Mouse (Mus musculus) heart, postnatal 0 days (tissue): ENCODE results near the gene Nek7. TPM values are rescaled to one million over a fixed set of nuclear protein-coding genes. Genes with fewer than 3 reads are reported as not detected.

Experiments used
- ATAC-seq: fragments of 200-750 bp; cut with Nextera tagmentation; 2 replicates; pipeline ENCODE4 v1.8.0; 2017; ENCODE audit warnings: low read depth, moderate number of reproducible peaks, moderate library complexity; ENCODE audit not compliant: insufficient read depth
- DNase-seq: peaks from one replicate; pipeline ENCODE4 v3.0.0-alpha.2; 2016; ENCODE audit warnings: low spot score
- H3K27ac ChIP-seq: fragments of 300-500 bp; sonication (generic); 2 replicates; pipeline ENCODE4 v1.5.1; 2014; ENCODE audit warnings: low read depth, mild to moderate bottlenecking
- H3K27me3 ChIP-seq: fragments of 300-500 bp; sonication (generic); 2 replicates; pipeline ENCODE4 v1.6.1; 2014; ENCODE audit warnings: low read length, mixed read lengths; ENCODE audit not compliant: control insufficient read depth, insufficient read depth
- H3K36me3 ChIP-seq: fragments of 300-500 bp; sonication (generic); replicated peaks from 2 replicates; pipeline ENCODE4 v1.6.1; 2014; ENCODE audit warnings: low read length, mixed read lengths; ENCODE audit not compliant: control insufficient read depth, insufficient read depth
- H3K4me1 ChIP-seq: fragments of 300-500 bp; sonication (generic); 2 replicates; pipeline ENCODE4 v1.6.1; 2014; ENCODE audit warnings: antibody characterized with exemption; ENCODE audit not compliant: control insufficient read depth, insufficient read depth
- H3K4me2 ChIP-seq: fragments of 300-500 bp; sonication (generic); 2 replicates; pipeline ENCODE4 v1.6.1; 2014; ENCODE audit warnings: low read depth, mild to moderate bottlenecking, low read length, moderate library complexity
- H3K4me3 ChIP-seq: fragments of 300-500 bp; sonication (generic); 2 replicates; pipeline ENCODE4 v1.5.1; 2014; ENCODE audit warnings: low read depth, low read length
- H3K9ac ChIP-seq: fragments of 300-500 bp; sonication (generic); replicated peaks from 2 replicates; pipeline ENCODE4 v1.6.1; 2014; ENCODE audit warnings: low read depth, low read length, mixed read lengths
- H3K9me3 ChIP-seq: fragments of 300-500 bp; sonication (generic); replicated peaks from 2 replicates; pipeline ENCODE4 v1.6.1; 2016; ENCODE audit warnings: low read length; ENCODE audit not compliant: control insufficient read depth
- CTCF ChIP-seq: IDR thresholded peaks from 2 replicates; pipeline ENCODE4 v1.5.1; 2016; ENCODE audit warnings: antibody characterized with exemption, control low read depth, low read depth
- EP300 ChIP-seq: IDR thresholded peaks from 2 replicates; pipeline ENCODE4 v1.6.1; 2016; ENCODE audit warnings: antibody characterized with exemption, low read depth
- WGBS: fragments of 180-500 bp; shearing (Covaris S2); extraction: QIAGEN DNeasy Blood & Tissue Kit; methylation state at CpG from one replicate; pipeline ENCODE4 v1.1.7; 2014; 5-methylcytosine and 5-hydroxymethylcytosine counted together
- polyA plus RNA-seq: library from polyadenylated mRNA; unstranded; fragments of >200 nt; fragmentation: Nextera tagmentation; extraction: Ambion mirVana; gene quantifications from 2 replicates; pipeline ENCODE4 v1.2.1, GENCODE M21; 2015
- total RNA-seq: library from RNA; depleted of rRNA; stranded (reverse); fragments of >200 nt; gene quantifications from 2 replicates; pipeline ENCODE4 v1.2.3, GENCODE M21; 2014; ENCODE audit warnings: low replicate concordance

Gene Nek7
- total and polyA plus RNA-seq, 2 experiments from 2014 or later, result 43.8 to 44.6 TPM

DNA sequence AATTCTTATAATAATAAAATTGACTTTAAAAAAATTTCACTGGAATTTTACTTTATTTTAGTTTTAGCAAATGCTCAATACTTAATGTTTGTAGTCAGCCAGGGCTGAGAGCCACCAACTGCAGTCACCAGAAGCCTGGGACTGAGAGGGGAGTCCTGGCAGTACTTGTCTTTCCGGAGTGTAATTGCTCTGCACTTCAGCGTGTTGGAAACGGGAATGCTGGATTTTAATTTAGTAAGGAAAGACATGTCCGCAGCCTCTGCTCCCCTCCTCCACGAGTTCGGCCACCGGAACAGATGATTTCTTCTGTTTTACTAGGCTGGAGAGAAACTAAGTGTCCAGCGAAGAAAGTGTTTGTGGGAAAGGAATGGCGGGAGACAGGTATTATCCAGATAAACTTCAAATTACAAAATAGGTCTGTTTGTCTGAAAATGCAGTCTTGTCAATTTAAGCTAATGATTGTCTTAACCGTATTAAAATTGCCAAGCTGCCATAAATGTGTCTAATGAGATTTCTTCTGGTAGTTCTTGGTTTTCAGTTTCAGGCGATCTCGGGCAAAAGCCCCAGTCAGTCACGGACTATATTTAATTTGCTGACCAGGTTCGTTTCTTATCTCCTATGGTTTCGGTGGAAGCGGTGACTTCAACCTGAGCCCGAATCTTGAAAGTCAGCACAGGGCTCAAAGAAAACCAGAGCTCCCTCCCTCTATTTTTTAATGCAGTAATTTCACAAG lies 2.5 kb downstream of the Nek7 start:
- H3K9me3 ChIP-seq, result no peaks in the 10 kb centered on the region
- H3K9ac ChIP-seq, result peak overlapping the region; percentile 43
- 5% methylated on average over 17 of the region's 17 CpGs for WGBS
- TF ChIP-seq EP300 (no peak), CTCF (no peak)
- H3K4me2 ChIP-seq, result peak overlapping the region; percentile 88
- ATAC-seq, result no peak
- H3K36me3 ChIP-seq, result no peaks in the 10 kb centered on the region
- DNase-seq, result peak; percentile 63
- peak overlapping the region; percentile 97 for H3K4me3 ChIP-seq
- no peaks in the 10 kb centered on the region for H3K27me3 ChIP-seq
- H3K4me1 ChIP-seq, result peaks cover 24% of the 10 kb centered on the region; the same call in 1 of the 2 replicates
- peak overlapping the region; percentile 99 for H3K27ac ChIP-seq

DNA sequence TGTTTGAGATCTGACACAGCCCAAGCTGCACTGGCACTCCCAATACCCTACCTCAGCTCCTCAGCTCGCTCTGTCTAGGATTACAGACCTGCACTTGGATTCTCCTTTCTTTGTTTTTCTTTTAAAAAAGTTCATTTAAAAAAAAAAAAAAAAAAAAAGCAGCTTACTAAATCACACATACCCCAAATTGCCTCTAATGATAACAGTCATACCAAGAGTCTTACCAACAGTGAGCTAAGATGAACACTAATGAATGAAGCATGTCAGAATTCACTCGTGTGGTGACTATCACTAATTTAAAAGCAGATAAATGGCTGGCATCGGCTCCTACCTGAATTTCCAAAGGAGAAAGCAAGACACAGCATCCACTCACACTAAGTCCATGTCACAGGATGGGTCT lies 4.6 kb downstream of the Nek7 start:
- Histone ChIP-seq H3K9ac (no peak overlapping the region; the same call in 1 of the 2 replicates), H3K27me3 (no peaks in the 10 kb centered on the region), H3K4me1 (peaks cover 24% of the 10 kb centered on the region; the same call in 1 of the 2 replicates), H3K36me3 (no peaks in the 10 kb centered on the region), H3K4me2 (no peak overlapping the region), H3K27ac (0 out of 2 replicates have a peak overlapping the region, but pooled peaks have one; percentile 30), H3K4me3 (no peak overlapping the region), H3K9me3 (no peaks in the 10 kb centered on the region)
- DNase-seq (no peak), ATAC-seq (no peak)
- no peak for TF ChIP-seq CTCF
- TF ChIP-seq EP300, result no peak
- 66% methylated on average over 3 of the region's 3 CpGs for WGBS

- DNase-seq (no peak), ATAC-seq (no peak)
- H3K27me3 ChIP-seq, result no peaks in the 10 kb centered on the region
- no peak overlapping the region for H3K4me3 ChIP-seq
- 56% methylated on average over 6 of the region's 6 CpGs for WGBS
- H3K4me1 ChIP-seq, result peaks cover 24% of the 10 kb centered on the region; the same call in 1 of the 2 replicates
- H3K9me3 ChIP-seq, result no peaks in the 10 kb centered on the region
- H3K4me2 ChIP-seq, result no peak overlapping the region
- no peak overlapping the region; the same call in 1 of the 2 replicates for H3K9ac ChIP-seq
- TF ChIP-seq EP300 (no peak), CTCF (no peak)
- no peaks in the 10 kb centered on the region for H3K36me3 ChIP-seq
- no peak overlapping the region for H3K27ac ChIP-seq
Measured at GRCm38 (mm10) chr1:138614552-138615287, 5.2 kb downstream of the Nek7 start.

DNA sequence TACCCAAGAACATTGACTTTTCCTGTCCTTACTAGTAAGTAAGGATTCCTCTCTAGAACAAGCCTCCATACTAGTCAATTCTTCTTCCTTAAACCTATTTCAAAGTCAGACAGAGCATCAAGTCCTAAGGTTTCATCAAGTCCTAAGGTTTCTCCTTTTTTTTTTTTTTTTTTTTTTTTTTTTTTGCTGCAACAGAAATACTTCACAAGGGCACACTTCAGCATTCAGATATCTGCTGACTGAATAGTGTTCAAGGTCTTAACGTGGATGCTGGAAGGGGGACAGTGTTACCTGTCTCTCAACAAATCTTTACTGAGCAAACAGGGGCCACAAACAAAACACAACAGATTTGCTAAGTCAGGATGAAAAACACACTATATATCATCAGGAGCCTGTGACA lies 7.8 kb downstream of the Nek7 start:
- Histone ChIP-seq H3K9ac (no peak overlapping the region), H3K9me3 (no peaks in the 10 kb centered on the region), H3K27ac (no peak overlapping the region), H3K27me3 (no peaks in the 10 kb centered on the region), H3K4me3 (no peak overlapping the region), H3K36me3 (no peaks in the 10 kb centered on the region), H3K4me1 (peaks cover 36% of the 10 kb centered on the region), H3K4me2 (no peak overlapping the region)
- 52% methylated on average over 1 of the region's 1 CpGs for WGBS
- ATAC-seq, result no peak
- TF ChIP-seq CTCF, result no peak
- no peak for TF ChIP-seq EP300
- DNase-seq, result no peak

- no peaks in the 10 kb centered on the region for H3K9me3 ChIP-seq
- ATAC-seq (peak; percentile 72), DNase-seq (peak; percentile 37)
- no peaks in the 10 kb centered on the region for H3K36me3 ChIP-seq
- H3K4me1 ChIP-seq, result peaks cover 33% of the 10 kb centered on the region
- 24% methylated on average over 12 of the region's 12 CpGs for WGBS
- TF ChIP-seq EP300, result no peak
- peak; percentile 23 for TF ChIP-seq CTCF
- H3K27me3 ChIP-seq, result no peaks in the 10 kb centered on the region
- peak overlapping the region; percentile 7 for H3K4me3 ChIP-seq
- peak overlapping the region; percentile 53 for H3K4me2 ChIP-seq
- H3K27ac ChIP-seq, result peak overlapping the region; percentile 30
- H3K9ac ChIP-seq, result 0 out of 2 replicates have a peak overlapping the region, but pooled peaks have one; percentile 28
Measured at GRCm38 (mm10) chr1:138609176-138609575, 10.8 kb downstream of the Nek7 start.
